Mouse (Mus musculus): ENCODE data around the gene Efna3. TPM values are rescaled to one million over a fixed set of nuclear protein-coding genes. Genes with fewer than 3 reads are reported as not detected.
A peak's percentile ranks its signal among the peaks of the same experiment; 100 is the strongest.

The Efna3 gene
- polyA plus RNA-seq, 1 experiment from 2014 or later = 107 TPM

- Histone ChIP-seq H3K36me3 (no peaks in the 10 kb centered on the region), H3K4me3 (replicated peaks) (peak overlapping the region; percentile 81), H3K4me1 (peaks cover 55% of the 10 kb centered on the region), H3K4me2 (peak overlapping the region; percentile 86), H3K27ac (replicated peaks) (peak overlapping the region; percentile 98), H3K9me3 (replicated peaks) (no peaks in the 10 kb centered on the region), H3K9ac (replicated peaks) (peak overlapping the region; percentile 91), H3K27me3 (replicated peaks) (no peaks in the 10 kb centered on the region)
- WGBS = under 1% methylated on average over 62 of the region's 66 CpGs
- peak; percentile 48 for ATAC-seq (ENCODE audit: low FRiP score)
Observed at GRCm38 (mm10) chr3:89321183-89322130, 1.3 kb downstream of the Efna3 start.

- Histone ChIP-seq H3K9me3 (replicated peaks) (no peaks in the 10 kb centered on the region), H3K36me3 (no peaks in the 10 kb centered on the region), H3K27ac (replicated peaks) (peak overlapping the region; percentile 98), H3K9ac (replicated peaks) (peak overlapping the region; percentile 91), H3K4me2 (peak overlapping the region; percentile 86), H3K4me1 (peaks cover 63% of the 10 kb centered on the region), H3K27me3 (replicated peaks) (no peaks in the 10 kb centered on the region), H3K4me3 (replicated peaks) (peak overlapping the region; percentile 81)
- WGBS = under 1% methylated on average over 39 of the region's 41 CpGs
- peak; percentile 60 for ATAC-seq (ENCODE audit: low FRiP score)
Observed at GRCm38 (mm10) chr3:89320581-89321182, 2.1 kb downstream of the Efna3 start.

- H3K36me3 ChIP-seq = peaks cover 6% of the 10 kb centered on the region
- ATAC-seq (ENCODE audit: low FRiP score) = no peak
- 2% methylated on average over 57 of the region's 58 CpGs for WGBS
- peak overlapping the region; percentile 86 for H3K4me2 ChIP-seq
- no peaks in the 10 kb centered on the region for H3K9me3 ChIP-seq (replicated peaks)
- peak overlapping the region; percentile 98 for H3K27ac ChIP-seq (replicated peaks)
- peaks cover 72% of the 10 kb centered on the region for H3K4me1 ChIP-seq
- H3K27me3 ChIP-seq (replicated peaks) = no peaks in the 10 kb centered on the region
- peak overlapping the region; percentile 81 for H3K4me3 ChIP-seq (replicated peaks)
- H3K9ac ChIP-seq (replicated peaks) = peak overlapping the region; percentile 91
Observed at GRCm38 (mm10) chr3:89319591-89320350, 3.0 kb downstream of the Efna3 start.

GRCm38 (mm10) chr3:89318971-89319590 is 3.7 kb downstream of the Efna3 start:
- Histone ChIP-seq H3K27me3 (replicated peaks) (no peaks in the 10 kb centered on the region), H3K4me3 (replicated peaks) (peak overlapping the region; percentile 81), H3K36me3 (peaks cover 13% of the 10 kb centered on the region), H3K4me2 (peak overlapping the region; percentile 86), H3K9ac (replicated peaks) (peak overlapping the region; percentile 91), H3K9me3 (replicated peaks) (no peaks in the 10 kb centered on the region), H3K27ac (replicated peaks) (peak overlapping the region; percentile 98), H3K4me1 (peaks cover 73% of the 10 kb centered on the region)
- WGBS = 8% methylated on average over 21 of the region's 21 CpGs
- ATAC-seq (ENCODE audit: low FRiP score) = no peak

- ATAC-seq (ENCODE audit: low FRiP score) = no peak
- no peaks in the 10 kb centered on the region for H3K27me3 ChIP-seq (replicated peaks)
- H3K27ac ChIP-seq (replicated peaks) = no peak overlapping the region
- H3K9ac ChIP-seq (replicated peaks) = no peak overlapping the region
- no peaks in the 10 kb centered on the region for H3K9me3 ChIP-seq (replicated peaks)
- H3K4me1 ChIP-seq = peaks cover 73% of the 10 kb centered on the region
- WGBS = 68% methylated on average over 8 of the region's 8 CpGs
- peaks cover 16% of the 10 kb centered on the region for H3K36me3 ChIP-seq
- H3K4me2 ChIP-seq = no peak overlapping the region; the same call in 1 of the 2 replicates
- no peak overlapping the region for H3K4me3 ChIP-seq (replicated peaks)
Observed at GRCm38 (mm10) chr3:89318316-89318715, 4.4 kb downstream of the Efna3 start.

GRCm38 (mm10) chr3:89317246-89317645 is 5.5 kb downstream of the Efna3 start:
- H3K27me3 ChIP-seq (replicated peaks) = no peaks in the 10 kb centered on the region
- 0 out of 2 replicates have a peak overlapping the region, but pooled peaks have one; percentile 3 for H3K9ac ChIP-seq (replicated peaks)
- no peaks in the 10 kb centered on the region for H3K9me3 ChIP-seq (replicated peaks)
- H3K27ac ChIP-seq (replicated peaks) = peak overlapping the region; percentile 51; the same call in 1 of the 2 replicates
- no peak overlapping the region; the same call in 1 of the 2 replicates for H3K4me3 ChIP-seq (replicated peaks)
- peaks cover 19% of the 10 kb centered on the region for H3K36me3 ChIP-seq
- ATAC-seq (ENCODE audit: low FRiP score) = no peak
- peaks cover 69% of the 10 kb centered on the region for H3K4me1 ChIP-seq
- H3K4me2 ChIP-seq = peak overlapping the region; percentile 54
- 56% methylated on average over 6 of the region's 6 CpGs for WGBS

GRCm38 (mm10) chr3:89316833-89317232 is 5.9 kb downstream of the Efna3 start:
- Histone ChIP-seq H3K4me3 (replicated peaks) (no peak overlapping the region; the same call in 1 of the 2 replicates), H3K27me3 (replicated peaks) (no peaks in the 10 kb centered on the region), H3K36me3 (peaks cover 19% of the 10 kb centered on the region), H3K4me2 (peak overlapping the region; percentile 54), H3K9ac (replicated peaks) (0 out of 2 replicates have a peak overlapping the region, but pooled peaks have one; percentile 20), H3K27ac (replicated peaks) (peak overlapping the region; percentile 51; the same call in 1 of the 2 replicates), H3K4me1 (peaks cover 69% of the 10 kb centered on the region), H3K9me3 (replicated peaks) (no peaks in the 10 kb centered on the region)
- 0% methylated on average over 4 of the region's 4 CpGs for WGBS
- peak; percentile 6; the same call in 1 of the 2 replicates for ATAC-seq (ENCODE audit: low FRiP score)

- Histone ChIP-seq H3K4me3 (replicated peaks) (no peak overlapping the region; the same call in 1 of the 2 replicates), H3K27me3 (replicated peaks) (no peaks in the 10 kb centered on the region), H3K4me1 (peaks cover 64% of the 10 kb centered on the region), H3K36me3 (peaks cover 19% of the 10 kb centered on the region), H3K9me3 (replicated peaks) (no peaks in the 10 kb centered on the region), H3K9ac (replicated peaks) (peak overlapping the region; percentile 20; the same call in 1 of the 2 replicates), H3K27ac (replicated peaks) (peak overlapping the region; percentile 48; the same call in 1 of the 2 replicates), H3K4me2 (peak overlapping the region; percentile 54)
- ATAC-seq (ENCODE audit: low FRiP score) = no peak
- WGBS = 10% methylated on average over 40 of the region's 40 CpGs
Observed at GRCm38 (mm10) chr3:89315930-89316831, 6.6 kb downstream of the Efna3 start.

GRCm38 (mm10) chr3:89315195-89315929 is 7.4 kb downstream of the Efna3 start:
- ATAC-seq (ENCODE audit: low FRiP score) = 0 out of 2 replicates have a peak, but pooled peaks have one; percentile 6
- Histone ChIP-seq H3K4me1 (peaks cover 56% of the 10 kb centered on the region), H3K4me3 (replicated peaks) (peak overlapping the region; percentile 25), H3K9me3 (replicated peaks) (no peaks in the 10 kb centered on the region), H3K4me2 (peak overlapping the region; percentile 54), H3K36me3 (peaks cover 19% of the 10 kb centered on the region), H3K9ac (replicated peaks) (no peak overlapping the region; the same call in 1 of the 2 replicates), H3K27ac (replicated peaks) (no peak overlapping the region), H3K27me3 (replicated peaks) (no peaks in the 10 kb centered on the region)
- WGBS = 5% methylated on average over 26 of the region's 26 CpGs
